Mouse (Mus musculus) thymus, postnatal 0 days (tissue): Measurements from ENCODE around the gene Tfdp2. TPM values are rescaled to one million over a fixed set of nuclear protein-coding genes. Genes with fewer than 3 reads are reported as not detected.
A peak's percentile ranks its signal among the peaks of the same experiment; 100 is the strongest.

ENCODE experiments used
- DNase-seq: peaks from one replicate; pipeline ENCODE4 v3.0.0-alpha.2; 2015; ENCODE audit warnings: low spot score
- polyA plus RNA-seq: library from polyadenylated mRNA; unstranded; fragments of >200 nt; fragmentation: Nextera tagmentation; extraction: Ambion mirVana; gene quantifications from 2 replicates; pipeline ENCODE4 v1.2.1, GENCODE M21; 2015

Gene Tfdp2
- polyA plus RNA-seq, 1 experiment from 2014 or later: 59.7 TPM

GRCm38 (mm10) chr9:96369654-96370384, 173.7 kb downstream of the Tfdp2 start:
- peak; percentile 23 for DNase-seq

DNA sequence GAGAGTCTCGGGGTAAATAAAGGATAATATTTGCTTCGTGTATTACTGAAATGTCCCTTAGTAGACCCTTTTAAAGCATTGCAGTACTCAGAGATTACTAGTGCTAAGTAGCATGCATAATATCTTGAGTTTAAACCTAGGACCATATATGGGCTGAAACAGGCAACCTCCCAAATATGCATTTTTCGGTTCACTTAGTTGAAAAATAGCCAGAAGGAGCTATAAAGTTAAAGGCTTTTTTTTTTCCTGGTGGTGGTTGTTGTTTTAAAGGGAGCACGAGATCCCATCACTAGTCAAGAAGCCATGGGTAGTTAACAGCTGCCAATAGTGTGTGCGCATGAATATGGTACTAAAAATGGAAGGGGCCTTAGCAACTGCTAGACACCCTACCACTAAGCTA, 175.0 kb downstream of the Tfdp2 start:
- DNase-seq: no peak

Other genes starting within 250 kb of the Tfdp2 start
- gene Xrn1, start 241.5 kb upstream of the Tfdp2 start, polyA plus RNA-seq: 34.1 and 42.1 TPM in 2 replicates
- 5.7 and 8.0 TPM in 2 replicates for gene Gk5, start 76.9 kb upstream of the Tfdp2 start, polyA plus RNA-seq
- 203 and 216 TPM in 2 replicates for gene Atp1b3, start 168.2 kb downstream of the Tfdp2 start, polyA plus RNA-seq